Mouse (Mus musculus): ENCODE measurements around the gene Olfr1423.
"Not testable (repeated sequence)": the region's sequence is repeated elsewhere in the genome, so short reads cannot be mapped to it uniquely, and the experiment has no call there.

Olfr1423 gene

DNA sequence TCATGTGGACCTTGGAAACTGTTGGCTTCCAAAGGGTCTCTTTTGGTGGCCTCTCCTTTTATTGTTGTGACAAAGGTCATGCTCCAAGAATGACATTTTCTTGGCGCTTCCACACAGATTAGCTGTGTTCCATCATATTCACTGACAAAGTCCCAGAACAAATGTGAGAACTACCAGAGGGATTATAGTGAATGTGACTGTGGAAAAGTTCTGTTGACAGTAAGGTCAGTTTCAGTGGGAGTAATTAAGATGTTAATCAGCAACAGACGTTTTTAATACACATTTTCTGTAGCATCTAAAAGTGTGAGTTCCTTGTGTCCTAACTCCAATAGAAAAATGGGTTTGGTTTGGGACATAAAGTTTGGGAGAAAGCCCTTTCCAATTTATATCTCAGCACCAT lies at the start of gene Olfr1423:
Olfr1423 (minus strand) TSS at position 101 of the 400 bp plus-strand sequence.
- no peak for DNase-seq (ENCODE audit: low spot score)

DNA sequence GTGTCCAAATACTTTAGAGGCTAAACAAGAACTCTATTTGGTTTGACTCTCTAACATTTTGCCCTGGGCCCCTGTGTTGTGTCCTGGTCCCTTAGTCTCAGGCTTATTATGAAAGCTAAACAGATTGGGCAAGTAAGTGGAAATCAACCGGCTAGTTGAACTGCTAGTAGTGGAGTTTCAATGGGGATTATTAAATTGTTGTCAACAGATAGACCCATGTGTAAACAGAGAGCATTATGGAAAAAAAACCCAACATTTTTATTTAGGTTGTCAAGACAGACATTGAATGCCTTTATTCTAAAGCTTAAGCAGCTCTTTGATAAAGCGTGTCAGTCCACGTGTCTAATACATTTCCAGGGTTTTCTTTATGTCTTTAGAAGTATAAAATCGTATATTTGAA lies 36.5 kb upstream of the Olfr1423 start, which contains the start of gene Olfr1425:
Olfr1425 (minus strand) TSS at position 101 of the 400 bp plus-strand sequence.
- DNase-seq (ENCODE audit: low spot score): not testable (repeated sequence)

DNA sequence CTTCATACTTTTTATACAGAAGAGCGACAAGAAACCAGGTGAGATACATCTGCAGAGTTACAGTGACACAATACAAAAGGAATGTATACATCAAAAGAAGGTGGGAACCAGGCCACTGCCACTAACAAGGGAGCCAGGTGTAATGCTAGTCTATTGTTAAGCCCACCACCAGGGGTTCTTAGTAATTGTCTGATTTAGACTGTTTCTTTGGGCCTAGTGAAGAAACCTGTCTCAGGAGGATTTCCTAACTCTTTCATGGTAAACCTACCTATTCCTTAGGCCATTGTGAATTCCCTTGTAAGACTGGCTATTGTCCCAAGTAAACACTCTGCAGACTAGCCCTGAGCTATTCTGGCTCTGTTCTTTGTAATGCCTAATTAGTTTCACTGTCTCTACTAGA lies 28.4 kb upstream of the Olfr1423 start:
- not testable (repeated sequence) for DNase-seq (ENCODE audit: low spot score)

DNA sequence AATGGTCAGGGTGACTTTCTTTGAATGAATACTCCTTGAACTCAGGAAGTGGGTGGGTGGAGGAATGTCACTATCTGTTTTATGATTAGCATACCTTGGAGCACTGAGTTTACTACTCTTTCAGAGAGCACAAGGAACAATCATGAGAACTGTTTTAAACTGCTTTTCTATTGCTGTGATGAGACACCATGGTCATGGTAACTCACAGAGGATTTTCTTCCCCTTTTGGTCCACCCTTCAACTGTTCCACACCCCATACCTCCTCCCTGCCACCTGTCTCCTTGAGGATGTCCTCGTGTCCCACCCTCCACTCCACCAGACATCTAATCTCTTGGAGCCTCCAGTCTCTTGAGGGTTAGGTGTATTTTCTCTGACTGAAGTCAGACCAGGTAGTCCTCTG lies 26.7 kb upstream of the Olfr1423 start:
- DNase-seq (ENCODE audit: low spot score): not testable (repeated sequence)

DNA sequence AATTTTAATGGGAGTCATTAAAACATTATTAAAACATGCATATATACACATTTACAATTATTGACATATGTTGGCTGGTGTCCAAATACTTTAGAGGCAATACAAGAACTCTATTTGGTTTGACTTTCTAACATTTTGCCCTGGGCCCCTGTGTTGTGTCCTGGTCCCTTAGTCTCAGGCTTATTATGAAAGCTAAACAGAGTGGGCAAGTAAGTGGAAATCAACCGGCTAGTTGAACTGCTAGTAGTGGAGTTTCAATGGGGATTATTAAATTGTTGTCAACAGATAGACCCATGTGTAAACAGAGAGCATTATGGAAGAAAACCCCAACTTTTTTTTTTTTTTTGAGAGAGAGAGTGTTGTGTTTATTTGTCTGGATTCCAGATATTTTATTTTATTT lies 21.5 kb upstream of the Olfr1423 start, which contains the start of gene Olfr1424:
Olfr1424 (minus strand) TSS at position 101 of the 400 bp plus-strand sequence.
- not testable (repeated sequence) for DNase-seq (ENCODE audit: low spot score)

DNA sequence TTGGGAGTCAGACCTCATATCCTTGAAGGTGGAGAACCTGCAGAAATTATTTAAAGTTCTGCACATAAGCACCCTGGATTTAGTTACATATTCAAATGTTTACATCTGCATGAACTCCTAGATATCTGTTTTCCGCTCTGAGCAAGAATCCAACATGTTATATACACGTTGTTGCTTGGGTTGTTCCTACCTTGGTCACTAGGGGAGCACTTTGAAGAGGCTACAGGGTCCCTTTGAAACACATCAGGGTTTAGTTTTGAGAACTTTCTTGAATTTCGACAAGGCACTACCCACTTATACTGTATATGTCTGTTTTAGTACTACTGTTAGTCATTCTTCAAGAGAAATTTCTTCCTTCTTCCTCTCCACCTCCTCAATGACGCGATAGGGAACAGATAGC lies 2.0 kb upstream of the Olfr1423 start:
- DNase-seq (ENCODE audit: low spot score): no peak

DNA sequence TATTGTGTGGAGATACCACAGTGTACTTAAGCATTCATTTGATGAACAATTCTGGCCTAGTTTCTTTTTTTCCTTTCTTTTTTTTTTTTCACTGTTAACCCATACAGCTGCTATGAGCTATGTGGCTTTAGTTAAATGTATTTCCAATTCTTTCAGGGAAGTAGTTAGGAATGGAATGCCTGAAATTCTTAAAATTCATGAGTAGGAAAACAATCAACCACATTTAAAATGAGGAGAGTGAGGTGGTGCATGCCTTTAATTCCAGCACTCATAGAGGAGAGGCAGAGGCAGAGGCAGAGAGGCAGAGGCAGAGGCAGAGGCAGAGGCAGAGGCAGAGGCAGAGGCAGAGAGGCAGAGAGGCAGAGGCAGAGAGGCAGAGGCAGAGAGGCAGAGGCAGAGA lies 3.4 kb downstream of the Olfr1423 start:
- DNase-seq (ENCODE audit: low spot score): no peak

DNA sequence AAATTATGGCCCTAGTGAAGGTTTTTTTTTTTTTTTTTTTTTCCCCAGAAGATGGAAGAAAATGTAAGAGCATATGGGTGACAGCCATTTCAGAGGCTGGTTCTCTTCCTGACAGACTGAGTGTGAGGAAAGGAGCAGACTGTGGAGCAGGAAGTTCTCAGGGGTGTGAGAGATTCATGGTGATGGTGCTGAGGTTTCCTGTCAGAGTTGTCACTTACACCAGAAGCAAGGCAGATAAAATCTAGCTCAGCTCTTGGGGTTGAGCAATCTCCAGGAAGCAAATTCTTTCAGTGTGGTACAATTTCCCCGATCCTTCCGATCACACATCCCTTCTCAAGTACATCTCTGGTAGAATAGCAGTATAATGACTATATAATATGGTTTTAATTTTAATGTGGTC lies 14.5 kb downstream of the Olfr1423 start:
- DNase-seq (ENCODE audit: low spot score): no peak

DNA sequence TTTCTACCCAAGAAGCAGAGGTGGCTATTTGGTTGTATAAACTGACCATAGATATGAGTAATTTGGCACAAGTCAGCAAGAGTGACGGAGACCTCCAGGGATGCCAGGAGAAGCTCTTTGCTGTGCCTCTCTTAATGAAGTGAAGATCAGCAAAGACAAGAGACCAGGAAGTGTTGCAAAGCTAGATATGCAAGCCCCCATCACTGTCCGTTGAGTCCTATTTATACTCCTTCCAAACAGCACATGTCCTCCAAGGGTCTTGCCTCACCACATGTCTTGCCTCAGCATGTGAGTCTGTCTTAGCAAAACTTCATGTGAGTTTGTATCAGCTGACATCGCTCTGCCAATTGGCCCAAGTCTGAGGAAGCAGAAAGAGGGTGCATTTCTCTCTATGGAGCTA lies 15.8 kb downstream of the Olfr1423 start:
- no peak for DNase-seq (ENCODE audit: low spot score)

DNA sequence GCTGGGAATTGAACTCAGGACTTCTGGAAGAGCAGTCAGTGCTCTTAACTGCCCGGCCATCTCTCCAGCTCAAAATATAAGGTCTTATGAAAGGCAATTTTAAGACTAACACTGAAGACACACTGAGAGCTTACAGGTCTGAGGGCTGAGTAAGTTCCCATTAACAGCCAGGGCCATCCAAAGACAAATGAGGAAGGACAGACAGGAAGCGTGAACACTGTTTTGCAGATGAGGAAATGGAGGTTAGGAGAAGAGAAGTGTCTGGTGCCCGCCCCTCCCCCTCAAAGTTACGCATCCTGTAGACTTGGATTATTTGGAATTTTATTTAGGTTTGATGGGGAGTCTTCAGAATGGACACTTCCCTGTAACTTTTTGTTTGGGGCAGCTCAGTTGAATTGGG lies 17.0 kb downstream of the Olfr1423 start:
- DNase-seq (ENCODE audit: low spot score): no peak

DNA sequence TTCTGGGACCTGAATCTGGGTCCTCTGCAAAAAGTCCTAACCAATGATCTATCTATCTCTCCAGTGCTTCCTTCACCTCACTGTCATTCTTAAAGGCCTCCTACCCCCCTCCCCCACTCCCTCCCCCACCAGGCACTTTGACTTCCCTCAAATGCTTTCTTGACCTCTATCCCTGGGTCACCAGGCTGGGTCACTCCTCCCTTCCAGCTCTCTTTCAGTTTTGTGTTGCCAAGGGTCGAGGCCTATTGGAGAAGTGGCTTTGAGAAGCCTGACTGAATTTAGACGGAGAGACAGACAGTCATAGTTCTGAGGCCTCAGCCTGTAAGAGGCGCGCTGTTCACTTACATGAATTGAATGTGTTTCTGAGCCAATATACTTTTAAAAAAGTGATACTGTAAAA lies 24.9 kb downstream of the Olfr1423 start:
- DNase-seq (ENCODE audit: low spot score): no peak

DNA sequence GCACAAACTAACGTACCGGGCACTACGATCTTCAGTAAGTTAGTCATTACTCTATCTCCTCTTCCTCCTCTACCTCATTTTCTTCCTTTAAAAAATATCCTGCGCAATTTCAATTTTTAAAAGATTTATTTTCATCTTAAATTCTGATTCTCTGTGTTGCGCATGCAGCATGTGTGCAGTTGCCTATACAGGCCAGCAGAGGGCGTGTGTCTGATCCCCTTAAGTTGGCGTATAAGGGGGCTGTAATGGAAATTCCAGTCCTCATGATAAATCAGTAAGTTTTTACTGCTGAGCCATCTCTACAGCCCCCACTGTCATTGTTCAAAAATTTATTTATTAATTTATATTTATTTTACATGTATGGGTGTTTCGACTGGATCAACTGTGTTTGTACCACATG lies 25.4 kb downstream of the Olfr1423 start:
- DNase-seq (ENCODE audit: low spot score): no peak

DNA sequence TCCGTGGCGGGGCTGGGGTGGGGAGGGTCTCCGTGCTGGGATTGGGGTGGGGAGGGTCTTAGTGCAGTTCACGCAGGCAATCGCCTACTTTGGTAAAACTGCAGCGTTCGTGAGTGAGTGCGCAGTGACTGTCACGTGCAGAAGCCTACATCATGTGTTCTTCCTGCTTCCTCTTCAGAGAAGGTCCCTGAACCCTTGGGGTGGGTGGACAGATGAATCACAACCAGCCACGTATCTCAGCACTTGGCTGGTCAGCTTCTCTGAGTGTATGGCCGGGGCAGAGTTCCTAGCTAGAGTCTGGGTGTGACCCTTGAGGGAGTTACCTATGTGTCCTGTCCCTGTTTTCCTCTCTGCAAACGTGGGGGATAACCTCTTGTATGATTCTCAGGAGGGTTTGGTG lies 27.9 kb downstream of the Olfr1423 start:
- DNase-seq (ENCODE audit: low spot score): peak; percentile 57

DNA sequence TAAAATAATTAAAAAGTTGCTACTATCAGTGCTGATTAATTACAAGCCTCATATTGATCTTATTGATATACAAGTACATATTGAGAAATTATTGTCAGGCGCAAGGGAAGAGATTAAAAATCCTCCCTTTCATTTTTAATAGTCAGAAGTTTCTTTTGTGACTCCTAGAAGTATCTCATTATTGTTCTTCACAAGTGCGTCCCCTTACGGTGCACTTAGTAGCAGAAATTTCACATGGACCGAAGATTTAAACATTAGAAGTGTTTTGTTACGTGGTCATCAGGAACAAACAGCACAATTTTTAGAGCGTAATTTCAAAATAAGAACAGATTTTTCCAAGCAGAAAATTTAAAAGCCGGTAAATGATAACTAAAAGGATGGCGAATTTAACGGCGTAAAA lies 28.5 kb downstream of the Olfr1423 start:
- DNase-seq (ENCODE audit: low spot score): no peak

DNA sequence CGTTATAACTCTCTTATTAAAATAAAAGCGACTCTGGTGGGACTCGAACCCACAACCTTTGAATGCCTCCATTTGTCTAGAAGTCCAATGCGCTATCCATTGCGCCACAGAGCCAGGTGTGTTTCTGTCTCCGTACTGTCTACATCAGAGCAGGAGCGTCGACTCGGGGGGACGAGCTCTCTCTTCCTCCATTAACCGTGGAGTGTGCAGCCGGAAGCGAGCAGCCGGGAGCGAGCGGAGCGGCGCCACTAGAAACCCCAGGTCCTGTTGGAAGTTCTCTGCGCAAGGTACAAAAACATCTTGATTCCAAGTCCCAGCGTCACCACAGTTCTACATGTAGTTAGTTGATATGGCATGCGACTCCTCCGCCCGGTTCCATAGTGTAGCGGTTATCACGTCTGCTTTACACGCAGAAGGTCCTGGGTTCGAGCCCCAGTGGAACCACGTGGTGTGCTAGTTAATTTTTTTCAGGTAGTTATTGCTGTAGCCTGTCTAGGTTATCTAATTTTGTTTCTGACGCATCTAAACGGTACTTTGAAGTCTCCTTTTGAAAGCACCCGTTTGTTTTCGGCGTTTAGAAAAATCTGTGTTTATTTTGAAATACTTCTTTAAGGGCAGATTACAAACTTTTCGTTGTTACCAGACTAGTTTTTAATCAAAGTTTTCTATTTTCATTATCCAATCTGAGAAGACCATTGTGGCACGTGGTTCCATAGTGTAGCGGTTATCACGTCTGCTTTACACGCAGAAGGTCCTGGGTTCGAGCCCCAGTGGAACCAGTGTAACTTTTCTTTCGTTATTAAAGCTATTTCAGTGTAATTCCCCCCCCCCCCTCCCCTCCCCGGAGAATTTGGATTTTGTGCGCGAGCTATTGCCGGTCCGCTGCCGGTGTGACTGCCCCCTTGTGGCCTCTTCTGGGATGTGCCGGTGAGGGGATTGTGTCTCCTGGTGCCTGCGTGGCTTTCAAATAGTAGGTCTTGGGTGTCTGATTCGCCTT lies 29.3 kb downstream of the Olfr1423 start:
- DNase-seq (ENCODE audit: low spot score): peak; percentile 75

DNA sequence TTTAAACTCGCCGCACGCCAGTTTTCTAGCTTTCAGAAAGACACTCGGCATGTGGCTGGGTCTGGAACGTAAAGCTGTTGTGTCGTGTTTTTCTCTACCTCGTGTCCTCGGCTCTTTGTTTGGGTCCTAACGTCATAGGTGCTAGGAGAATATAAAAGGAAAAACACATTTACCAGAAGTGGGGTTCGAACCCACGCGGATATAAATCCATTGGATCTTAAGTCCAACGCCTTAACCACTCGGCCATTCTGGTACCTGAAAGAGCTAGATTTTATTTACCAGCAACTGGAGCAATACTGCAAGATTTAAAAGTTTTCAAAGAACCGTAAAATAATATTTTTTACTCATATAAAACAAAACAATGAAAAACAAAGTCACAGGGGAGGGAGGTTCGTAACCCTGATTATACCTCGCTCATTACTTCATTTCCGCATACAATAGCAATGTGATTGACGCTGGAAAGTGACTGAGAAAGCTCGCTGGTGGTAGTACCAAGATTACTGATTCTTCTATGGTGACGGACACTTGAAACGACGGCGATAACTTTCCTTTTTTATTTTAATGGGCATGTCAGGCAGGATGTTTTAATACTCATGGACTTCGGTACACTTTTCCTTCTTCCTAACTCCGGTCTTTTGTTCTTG lies 30.1 kb downstream of the Olfr1423 start:
- peak; percentile 33 for DNase-seq (ENCODE audit: low spot score)

DNA sequence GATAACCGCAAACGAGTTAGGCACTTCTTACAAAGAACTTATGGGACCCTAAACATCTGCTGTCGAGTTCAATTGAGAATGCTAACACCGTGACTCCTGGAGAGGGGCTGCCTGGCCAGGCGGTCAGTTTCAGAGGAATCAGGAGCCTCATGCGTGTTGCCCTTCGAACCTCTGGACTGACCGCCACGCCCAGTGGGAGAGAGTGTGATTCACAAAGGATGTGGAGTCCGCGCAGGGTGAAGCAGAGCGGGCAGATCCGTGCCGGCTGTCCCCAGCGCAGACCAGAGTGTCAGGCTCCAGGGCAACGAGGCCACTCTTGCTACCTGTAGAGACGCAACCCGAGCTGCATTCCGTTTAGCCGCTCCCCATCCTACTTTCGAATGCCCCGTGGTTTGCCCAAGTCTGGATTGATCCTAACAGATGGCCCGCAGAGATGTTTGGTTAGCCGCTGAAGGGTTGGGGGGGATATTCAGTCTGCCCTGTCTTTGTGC lies 30.8 kb downstream of the Olfr1423 start:
- DNase-seq (ENCODE audit: low spot score): peak; percentile 54

DNA sequence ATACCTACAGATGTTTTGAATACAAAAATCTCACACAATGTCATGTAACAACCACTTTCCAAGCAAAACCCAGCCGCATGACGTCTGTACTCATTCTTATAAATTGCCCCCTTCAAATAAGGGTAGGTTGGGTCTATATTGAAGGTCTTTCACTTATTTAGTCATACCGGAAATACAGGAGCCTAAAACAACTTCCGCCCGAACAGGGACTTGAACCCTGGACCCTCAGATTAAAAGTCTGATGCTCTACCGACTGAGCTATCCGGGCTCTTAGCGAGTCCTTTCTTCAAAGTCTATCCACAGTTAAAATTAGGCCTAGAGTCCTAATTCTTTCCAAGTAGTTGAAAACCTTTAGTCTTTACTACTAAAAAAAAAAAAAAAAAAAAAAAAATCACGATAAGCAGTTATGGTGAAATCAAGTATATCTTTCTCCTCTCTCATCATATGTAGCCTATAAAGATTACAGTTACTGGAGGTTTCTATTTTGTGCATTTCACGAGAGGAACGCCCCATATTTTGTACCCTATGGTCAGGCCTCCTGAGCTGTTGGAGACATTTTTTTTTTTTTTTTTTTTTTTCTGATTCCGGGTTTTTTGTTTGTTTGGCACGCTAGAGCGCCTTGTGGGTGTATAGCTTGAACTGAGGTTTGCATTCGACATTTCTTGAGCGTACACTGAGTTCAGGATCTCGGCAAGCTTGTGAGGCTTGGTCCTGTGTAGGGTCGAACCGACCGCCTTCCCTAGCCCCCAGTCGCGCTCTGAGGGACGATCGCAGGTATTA lies 31.4 kb downstream of the Olfr1423 start:
- peak; percentile 40 for DNase-seq (ENCODE audit: low spot score)

DNA sequence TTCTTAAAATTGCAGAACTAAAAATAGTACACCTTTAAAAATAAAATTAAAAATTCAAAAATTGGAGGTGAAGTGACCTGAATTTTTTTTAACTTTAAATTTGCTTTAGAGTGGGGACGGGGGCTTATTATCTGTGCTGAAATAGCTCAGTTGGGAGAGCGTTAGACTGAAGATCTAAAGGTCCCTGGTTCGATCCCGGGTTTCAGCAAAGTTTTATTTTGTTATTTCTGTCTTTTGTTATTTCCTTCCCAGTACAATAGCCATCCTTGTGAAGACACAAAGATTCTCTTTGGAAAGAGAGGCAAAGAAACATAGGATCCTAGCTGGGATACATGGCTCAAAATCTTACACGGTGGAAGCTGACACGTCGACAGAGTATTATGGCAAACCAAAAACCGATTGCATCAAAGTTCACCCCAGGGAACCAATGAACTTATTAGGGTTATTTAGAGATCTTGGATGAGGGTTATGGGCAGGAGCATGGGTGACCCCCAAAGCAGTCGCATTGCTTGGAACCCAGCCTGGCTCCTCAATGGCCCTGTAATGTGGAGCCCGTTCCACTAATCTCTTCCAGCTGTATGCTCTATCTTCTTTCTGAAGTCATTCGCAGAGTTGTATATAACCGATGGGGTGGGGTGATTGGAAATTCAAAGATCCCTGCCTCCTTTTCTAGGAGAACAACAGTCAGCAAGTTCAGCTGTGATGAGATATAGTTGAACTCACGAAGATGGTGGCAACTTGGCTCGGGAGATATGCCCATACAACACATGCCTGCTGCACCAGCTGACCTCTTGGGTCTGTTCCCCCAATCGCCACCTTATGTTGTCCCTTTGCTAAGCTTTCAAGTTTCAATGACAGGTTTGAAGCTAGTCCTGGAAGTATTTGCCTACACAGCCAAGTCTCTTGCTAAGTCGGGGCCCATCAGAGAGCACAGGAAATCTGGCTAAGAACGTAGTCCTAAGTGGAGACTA lies 32.4 kb downstream of the Olfr1423 start:
- no peak for DNase-seq (ENCODE audit: low spot score)

DNA sequence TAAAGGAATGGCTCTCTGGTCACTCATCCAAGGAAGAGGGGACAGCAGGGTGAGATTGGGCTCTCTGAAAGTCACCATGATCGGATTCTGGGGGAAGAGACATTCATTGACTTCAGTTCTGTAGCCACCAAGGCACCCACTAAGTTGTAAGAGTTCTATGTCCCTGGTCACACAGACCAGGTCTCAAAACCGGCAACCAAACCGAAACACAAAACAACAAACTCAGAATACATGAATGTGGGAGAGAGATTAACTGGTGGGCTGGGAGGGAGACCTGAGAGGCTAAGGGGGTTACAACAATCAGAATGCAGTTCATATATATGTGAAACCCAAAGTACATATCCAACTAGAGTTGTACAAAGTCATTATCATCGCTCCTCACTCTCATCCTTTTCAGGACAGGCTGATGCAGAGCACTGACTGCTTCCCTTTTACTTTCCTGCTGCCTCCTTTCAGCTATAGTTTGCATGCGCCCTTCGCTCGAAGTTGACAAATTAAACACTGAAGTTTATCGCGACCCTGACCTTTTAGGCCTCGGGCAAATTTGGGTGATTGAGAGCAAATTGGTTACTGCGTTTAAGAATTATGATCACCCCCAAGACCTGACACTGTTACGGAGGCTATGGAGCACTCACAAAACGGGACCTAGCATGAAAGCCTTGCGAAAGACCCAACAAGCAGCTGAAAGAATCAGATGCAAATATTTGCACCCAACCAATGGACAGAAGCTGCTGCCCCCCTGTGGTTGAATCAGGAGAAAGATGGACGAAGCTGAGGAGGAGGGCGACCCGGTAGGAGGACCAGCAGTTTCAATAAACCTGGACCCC lies 33.8 kb downstream of the Olfr1423 start:
- DNase-seq (ENCODE audit: low spot score): no peak

Measured in ovary, adult 18-20 months (tissue).